Mouse (Mus musculus): ENCODE results near the gene Myocd.

Myocd gene

GRCm38 (mm10) chr11:65214954-65215629, 54.7 kb downstream of the Myocd start:
- DNase-seq (ENCODE audit: low spot score in 2 of 2), result peak in 1 of 2 experiments; percentile 59

GRCm38 (mm10) chr11:65213806-65214205, 56.0 kb downstream of the Myocd start:
- DNase-seq (ENCODE audit: low spot score in 2 of 2), result no peak

DNA sequence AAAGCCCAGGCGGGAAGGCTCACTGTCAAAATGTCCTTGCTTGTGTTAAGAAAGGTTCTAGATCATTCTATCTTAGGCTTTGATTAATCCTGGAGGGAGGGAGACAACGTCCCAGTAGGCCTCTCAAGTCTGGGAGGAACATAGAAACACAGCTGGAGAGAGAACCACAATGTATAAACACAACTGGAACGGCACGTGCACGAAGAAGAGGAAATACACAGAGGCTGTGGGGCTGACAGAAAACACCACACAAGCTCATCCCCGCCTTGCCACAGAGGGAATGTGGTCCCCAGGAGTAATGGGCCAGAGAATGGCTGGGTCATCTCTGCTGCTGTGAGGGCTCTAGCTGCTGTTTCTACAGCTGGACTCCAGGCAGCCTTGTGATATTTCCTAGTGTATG, 58.1 kb downstream of the Myocd start:
- no peak for DNase-seq (ENCODE audit: low spot score in 2 of 2)

- DNase-seq (ENCODE audit: low spot score in 2 of 2), result no peak
Observed at GRCm38 (mm10) chr11:65209441-65209840, 60.3 kb downstream of the Myocd start.

- no peak for DNase-seq (ENCODE audit: low spot score in 2 of 2)
Observed at GRCm38 (mm10) chr11:65205306-65205705, 64.5 kb downstream of the Myocd start.

GRCm38 (mm10) chr11:65204651-65205050, 65.1 kb downstream of the Myocd start:
- DNase-seq (ENCODE audit: low spot score in 2 of 2), result no peak

GRCm38 (mm10) chr11:65203020-65203419, 66.8 kb downstream of the Myocd start:
- DNase-seq (ENCODE audit: low spot score in 2 of 2), result no peak

DNA sequence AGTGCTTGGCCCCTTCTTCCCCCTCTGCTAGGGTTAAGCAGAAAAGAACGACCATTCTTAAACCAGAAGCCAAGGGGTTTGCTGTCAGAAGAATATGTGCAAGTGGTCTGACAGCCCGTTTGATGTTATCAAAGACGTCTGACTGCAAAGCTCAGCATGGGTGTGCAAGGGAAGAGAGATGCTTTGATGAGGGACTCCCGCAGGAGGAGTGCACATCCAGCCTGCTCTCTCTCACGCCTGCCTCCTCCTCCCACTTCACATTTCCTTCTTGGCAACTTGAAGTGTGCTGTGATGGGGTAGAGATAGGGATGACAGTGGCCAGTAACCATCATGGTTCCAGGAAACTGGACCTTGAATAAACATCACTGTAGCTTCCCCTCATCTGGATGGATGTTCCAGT, 67.6 kb downstream of the Myocd start:
- DNase-seq (ENCODE audit: low spot score in 2 of 2), result no peak

DNA sequence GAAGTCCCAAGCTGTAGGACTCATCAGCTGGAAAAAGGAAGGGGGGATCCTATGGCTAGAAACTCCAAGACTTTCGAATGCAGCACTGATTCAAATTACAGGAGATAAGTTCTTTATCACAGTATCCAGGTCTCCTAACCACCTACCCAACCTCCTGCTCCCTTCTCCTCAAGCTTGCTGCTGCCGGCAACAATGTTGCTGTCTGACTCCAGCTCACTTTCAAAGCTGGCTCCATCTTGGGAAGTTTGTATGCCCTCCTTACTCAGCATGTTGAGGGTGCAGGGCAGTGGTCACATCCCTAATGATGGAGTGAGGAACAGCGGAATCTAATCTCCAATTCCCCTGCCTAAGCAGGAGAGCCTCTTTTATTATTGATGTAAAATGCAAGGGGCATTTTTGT, 71.8 kb downstream of the Myocd start:
- DNase-seq (ENCODE audit: low spot score in 2 of 2), result no peak

DNA sequence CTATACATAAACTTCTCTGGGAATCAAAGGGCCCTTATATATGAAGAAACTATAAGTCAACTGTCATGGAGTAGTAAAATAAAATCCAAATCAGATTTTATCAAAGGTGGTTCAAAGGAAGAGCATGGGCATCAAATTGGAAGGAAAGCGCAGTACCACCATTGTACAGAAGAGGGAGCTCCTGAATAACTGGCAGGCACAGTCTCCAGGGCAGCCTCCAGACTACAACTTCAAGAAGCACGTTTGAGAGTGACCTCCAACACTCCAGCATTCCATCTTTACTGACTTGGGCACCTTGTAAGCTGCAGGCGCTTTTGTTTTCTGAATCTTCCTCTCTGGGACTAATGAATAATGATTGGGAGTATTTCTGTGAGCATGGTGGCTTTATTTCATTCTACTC, 72.5 kb downstream of the Myocd start:
- DNase-seq (ENCODE audit: low spot score in 2 of 2), result peak; percentile 74 to 87

DNA sequence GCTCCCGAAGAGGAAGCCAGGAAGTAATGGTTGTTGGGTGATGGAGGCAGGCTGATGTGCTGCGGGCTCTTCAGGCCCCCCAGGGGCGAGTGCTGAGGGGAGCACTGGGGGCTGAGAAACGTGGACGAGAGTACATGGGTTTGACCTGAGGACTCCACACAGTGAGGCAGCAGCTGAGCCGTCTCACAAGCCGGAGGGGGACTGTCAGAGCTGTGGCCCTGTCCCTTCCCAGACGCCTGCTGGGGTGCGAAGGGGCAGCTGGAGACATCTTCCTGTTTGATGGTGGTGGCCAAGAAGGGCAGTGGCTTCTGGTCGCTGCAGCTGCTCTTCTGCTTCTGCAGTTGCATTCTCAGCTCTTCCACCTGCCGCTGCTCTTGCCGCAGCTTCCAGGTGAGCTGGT, 82.8 kb downstream of the Myocd start:
- DNase-seq (ENCODE audit: low spot score in 2 of 2), result no peak

- DNase-seq (ENCODE audit: low spot score in 2 of 2), result no peak
Observed at GRCm38 (mm10) chr11:65185114-65185513, 84.7 kb downstream of the Myocd start.

DNA sequence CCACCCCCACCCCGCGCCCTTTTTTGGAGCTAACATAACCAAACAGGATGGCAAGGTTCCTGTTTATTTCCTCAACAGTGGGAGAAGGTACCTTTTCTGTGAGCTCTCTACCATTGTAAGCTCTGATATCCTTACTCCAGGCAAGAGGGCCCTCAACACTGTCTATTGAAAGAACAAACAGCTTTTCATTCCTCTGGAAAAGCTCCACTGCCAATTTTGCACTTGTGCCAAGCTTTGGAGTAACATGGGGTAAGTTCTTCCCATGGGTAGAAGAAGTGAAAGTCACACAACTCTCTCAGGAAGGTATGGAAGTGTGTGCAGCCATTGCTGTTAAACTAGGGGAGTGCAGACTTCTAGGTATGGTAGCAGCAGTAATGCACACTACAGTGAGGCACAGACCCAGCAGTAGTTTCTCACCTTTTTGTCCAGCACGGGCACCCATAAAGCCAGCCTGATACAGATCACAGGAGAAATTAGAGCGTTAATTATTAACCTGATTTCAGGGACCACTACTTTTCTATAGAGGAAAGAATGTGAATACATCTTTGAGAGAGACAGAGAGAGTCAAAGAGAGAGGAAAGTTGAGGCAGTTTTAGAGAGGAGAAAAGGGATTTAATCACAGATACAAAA, 99.6 kb downstream of the Myocd start:
- no peak for DNase-seq (ENCODE audit: low spot score in 2 of 2)

- peak; percentile 85 to 87 for DNase-seq (ENCODE audit: low spot score in 2 of 2)
Observed at GRCm38 (mm10) chr11:65162767-65163120, 107.0 kb downstream of the Myocd start, which contains the start of gene Arhgap44. Gene Arhgap44 (minus strand): TSS chr11:65162961.

DNA sequence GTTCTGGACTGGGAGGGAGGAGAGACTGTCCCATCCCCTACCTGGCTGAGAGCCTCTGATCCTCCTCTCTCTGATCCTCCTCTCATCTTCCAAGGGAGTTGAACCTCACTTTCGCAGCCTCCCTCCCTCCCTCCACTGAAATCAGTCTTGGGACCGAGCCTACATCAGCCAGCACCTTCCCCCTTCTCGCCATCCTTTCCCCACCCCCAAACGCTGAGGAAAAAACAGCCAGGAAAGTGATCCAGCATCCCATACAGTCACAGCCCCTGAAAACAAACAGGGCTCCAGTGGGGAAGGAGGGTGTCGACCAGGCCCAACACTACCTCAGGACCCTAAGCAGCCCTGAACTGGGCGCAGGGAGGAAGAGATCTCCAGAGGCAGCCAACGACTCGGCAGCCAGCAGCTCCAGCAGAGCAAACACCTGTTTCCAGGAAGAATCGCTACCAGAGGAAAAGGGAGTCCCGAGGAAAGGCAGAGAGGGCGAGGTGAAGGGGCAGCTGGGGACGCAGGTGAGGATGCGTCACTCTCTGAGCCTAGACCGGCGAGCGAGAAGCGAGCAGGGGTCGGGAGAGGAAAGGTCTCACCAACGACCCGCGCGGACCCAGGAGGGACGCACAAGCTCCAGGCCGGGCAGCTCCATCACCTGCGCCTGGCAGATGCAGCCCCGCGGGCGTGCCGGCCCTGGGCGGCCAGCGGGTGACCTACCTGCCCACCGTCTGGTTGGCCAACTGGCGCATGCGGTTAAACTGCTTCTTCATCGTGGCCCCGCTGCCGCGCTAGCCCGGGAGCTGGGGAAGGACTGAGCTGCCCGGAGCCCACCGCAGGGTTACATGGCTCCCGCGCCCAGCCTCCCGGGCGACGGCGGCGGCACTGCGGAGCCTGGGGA, 107.7 kb downstream of the Myocd start:
- peak; percentile 46 to 57 for DNase-seq (ENCODE audit: low spot score in 2 of 2)

- DNase-seq (ENCODE audit: low spot score in 2 of 2), result peak; percentile 34 to 63
Observed at GRCm38 (mm10) chr11:65160991-65161880, 108.6 kb downstream of the Myocd start.

DNA sequence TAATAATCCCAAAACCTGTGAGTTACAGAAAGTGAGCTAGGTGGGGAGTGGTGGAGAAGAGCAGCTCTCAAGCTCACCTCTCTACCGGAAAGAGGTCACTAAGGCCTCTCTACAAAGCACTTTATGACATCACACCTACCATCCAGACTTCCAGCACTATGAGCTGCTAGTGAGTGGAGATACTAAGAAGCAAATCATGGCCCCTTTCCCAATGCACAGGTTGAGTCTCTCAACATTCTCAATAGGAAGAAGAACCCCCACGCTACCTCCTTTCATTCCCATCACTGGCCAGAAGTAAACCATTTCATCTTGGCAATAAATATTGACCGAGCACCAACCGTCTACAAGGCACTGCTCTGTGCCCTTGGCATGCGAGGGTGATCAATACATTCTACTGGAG, 110.0 kb downstream of the Myocd start, which contains the start of gene 1700086D15Rik:
TSS of gene 1700086D15Rik (minus strand) at position 101 of the 400 bp plus-strand sequence.
- DNase-seq (ENCODE audit: low spot score in 2 of 2), result no peak

DNA sequence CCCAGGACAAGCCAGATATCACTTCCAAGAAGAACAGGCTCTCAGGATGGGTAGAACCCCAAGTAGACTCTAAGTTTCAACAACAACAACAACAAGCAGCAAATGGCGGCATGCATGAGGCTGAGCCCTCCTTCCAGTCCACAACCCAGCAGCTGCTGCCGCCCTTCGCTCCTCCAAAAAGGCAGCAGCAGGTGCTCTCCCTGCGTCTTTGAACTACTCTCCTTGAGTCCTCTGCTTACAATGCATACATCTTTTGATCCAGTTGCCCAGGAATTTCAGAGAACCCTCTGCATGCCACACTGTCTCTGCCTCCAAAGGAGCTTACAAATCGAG, 111.2 kb downstream of the Myocd start:
- no peak for DNase-seq (ENCODE audit: low spot score in 2 of 2)

DNA sequence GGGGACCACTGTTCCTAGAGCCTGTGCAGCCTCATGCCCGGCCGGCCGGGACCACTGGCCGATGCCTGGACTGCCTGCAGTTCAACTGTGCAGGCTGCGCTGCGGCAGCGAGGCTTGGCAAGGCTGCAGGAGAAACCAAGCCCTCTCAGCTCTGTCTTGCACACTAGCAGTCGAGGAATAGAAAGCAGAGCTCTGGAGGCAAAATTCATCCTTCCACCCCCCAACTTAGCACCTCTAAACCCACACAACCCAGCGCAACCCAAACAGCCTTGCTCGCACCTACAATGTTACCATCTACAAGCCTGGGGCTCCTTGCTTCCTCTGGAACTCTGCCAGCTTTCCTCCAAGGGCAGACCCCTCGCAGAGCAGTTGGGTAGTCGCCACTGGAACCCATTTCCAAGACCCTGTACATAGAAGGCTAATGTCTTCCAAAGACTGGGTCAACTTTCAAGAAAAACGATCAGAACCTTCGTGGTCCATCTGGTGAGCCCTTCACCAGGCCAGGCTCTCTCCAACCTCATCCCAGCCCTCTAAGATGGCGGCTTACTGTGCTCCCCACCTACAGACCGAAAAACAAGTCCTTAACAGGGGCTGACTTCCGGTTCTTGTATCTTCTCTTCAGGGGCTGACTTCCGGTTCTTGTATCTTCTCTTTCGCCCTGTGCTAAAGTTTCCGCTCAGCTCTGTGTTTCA, 111.7 kb downstream of the Myocd start:
- no peak for DNase-seq (ENCODE audit: low spot score in 2 of 2)

DNA sequence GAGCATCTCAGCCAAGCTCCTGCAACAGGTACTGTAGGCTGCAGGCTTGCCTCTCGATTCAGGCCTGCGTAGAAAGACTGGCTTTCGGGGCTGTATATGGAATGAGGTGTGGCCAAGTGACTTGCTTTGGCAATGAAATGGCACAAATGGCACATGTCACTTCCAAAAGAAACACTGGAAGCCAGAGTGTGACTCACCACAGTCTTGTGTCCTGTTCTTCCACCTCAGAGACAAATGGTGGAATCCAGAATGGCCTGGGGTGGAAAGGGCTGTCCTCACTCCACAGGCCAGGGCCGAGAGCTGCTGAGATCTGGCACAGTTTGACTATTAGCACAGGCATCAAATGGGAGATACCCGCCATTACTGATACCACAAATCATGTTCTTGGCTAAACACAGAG, 116.8 kb downstream of the Myocd start:
- no peak for DNase-seq (ENCODE audit: low spot score in 2 of 2)

- DNase-seq (ENCODE audit: low spot score in 2 of 2), result no peak
Observed at GRCm38 (mm10) chr11:65148441-65148840, 121.3 kb downstream of the Myocd start.

Measured in right cerebral cortex, postnatal 10 days (tissue).